Comparison of ENCODE assay signal across 8 mouse cellular contexts in the genomic region with DNA sequence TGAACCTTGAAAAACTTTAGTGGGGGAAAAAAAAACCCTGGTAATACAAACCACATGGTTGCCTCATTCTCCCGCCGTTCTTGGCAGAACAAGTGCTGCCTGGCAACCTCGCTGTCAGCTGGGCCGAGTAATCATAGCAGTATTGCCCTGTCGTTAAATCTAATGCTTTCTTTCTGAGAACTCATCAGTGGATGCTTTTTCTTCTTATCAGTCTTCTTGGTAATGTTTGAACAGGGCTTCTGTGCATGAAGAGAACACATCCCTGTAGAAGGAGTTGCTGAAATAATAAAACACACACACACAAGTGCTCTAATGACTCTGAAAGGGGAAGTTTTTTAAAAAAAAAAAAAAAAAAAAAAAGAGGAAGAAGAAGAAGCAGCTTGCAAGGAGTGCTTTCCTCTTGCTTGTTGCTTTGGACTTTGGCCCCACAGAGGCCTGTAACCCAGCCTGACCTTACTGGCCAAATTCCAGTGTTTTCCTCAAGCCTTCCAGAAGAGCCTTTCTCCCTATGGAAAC.
DNase-seq lines count a peak whose midpoint lies in the region; ATAC-seq and TF ChIP-seq lines count a peak whose summit lies in the region.

No protein-coding gene starts in this region.

- H3K9me3 ChIP-seq in midbrain, embryonic 10.5 days (replicated peaks): no peaks in the 10 kb centered on the region
- H3K9me3 ChIP-seq in midbrain, postnatal 0 days (ENCODE audit: low read length): no peaks in the 10 kb centered on the region
- H3K9me3 ChIP-seq in hindbrain, embryonic 12.5 days (replicated peaks): no peaks in the 10 kb centered on the region

- H3K27me3 ChIP-seq in midbrain, embryonic 10.5 days (ENCODE audit: low read depth, poor library complexity, severe bottlenecking): no peaks in the 10 kb centered on the region
- no peaks in the 10 kb centered on the region for H3K27me3 ChIP-seq in midbrain, postnatal 0 days (ENCODE audit: insufficient read depth, low read length)
- H3K27me3 ChIP-seq in hindbrain, embryonic 12.5 days: no peaks in the 10 kb centered on the region

- H3K4me2 ChIP-seq in midbrain, postnatal 0 days (ENCODE audit: low read depth, low read length, poor library complexity, severe bottlenecking): no peak overlapping the region
- H3K4me2 ChIP-seq in hindbrain, embryonic 12.5 days (replicated peaks): no peak overlapping the region

- peaks cover under 1% of the 10 kb centered on the region; the same call in 1 of the 2 replicates for H3K4me1 ChIP-seq in midbrain, embryonic 10.5 days
- H3K4me1 ChIP-seq in midbrain, postnatal 0 days (ENCODE audit: insufficient read depth, low read length): no peaks in the 10 kb centered on the region
- no peaks in the 10 kb centered on the region for H3K4me1 ChIP-seq in hindbrain, embryonic 12.5 days

- DNase-seq in midbrain, embryonic 10.5 days (ENCODE audit: low spot score): peak; percentile 19
- DNase-seq in midbrain, postnatal 0 days (ENCODE audit: low spot score): no peak
- peak; percentile 56 to 59 for DNase-seq in cerebellum, adult 18-20 months
- peak; percentile 76 for DNase-seq in gastrocnemius, postnatal 25 days
- peak; percentile 78 for DNase-seq in kidney, postnatal 14 days
- peak; percentile 62 for DNase-seq in lung, postnatal 25 days (ENCODE audit: low spot score)
- no peak for DNase-seq in retina, postnatal 1 day

- H3K36me3 ChIP-seq in midbrain, embryonic 10.5 days: no peaks in the 10 kb centered on the region
- no peaks in the 10 kb centered on the region for H3K36me3 ChIP-seq in midbrain, postnatal 0 days (ENCODE audit: insufficient read depth, low read length)
- H3K36me3 ChIP-seq in hindbrain, embryonic 12.5 days: no peaks in the 10 kb centered on the region

- H3K27ac ChIP-seq in midbrain, embryonic 10.5 days (replicated peaks): no peak overlapping the region
- H3K27ac ChIP-seq in midbrain, postnatal 0 days (ENCODE audit: low read depth, low read length): no peak overlapping the region
- no peak overlapping the region for H3K27ac ChIP-seq in hindbrain, embryonic 12.5 days

- WGBS in midbrain, embryonic 10.5 days: 63% methylated on average over 5 of the region's 5 CpGs
- WGBS in midbrain, postnatal 0 days: 54% methylated on average over 5 of the region's 5 CpGs
- WGBS in hindbrain, embryonic 12.5 days: 46% methylated on average over 5 of the region's 5 CpGs

- no peak for TF ChIP-seq CTCF in midbrain, postnatal 0 days (IDR thresholded peaks at IDR 0.05)

- H3K9ac ChIP-seq in midbrain, postnatal 0 days (replicated peaks; ENCODE audit: low read length, poor library complexity, severe bottlenecking): no peak overlapping the region
- H3K9ac ChIP-seq in hindbrain, embryonic 12.5 days: no peak overlapping the region

- no peak for ATAC-seq in midbrain, postnatal 0 days (ENCODE audit: low FRiP score)
- no peak for ATAC-seq in hindbrain, embryonic 12.5 days (ENCODE audit: low FRiP score)

- no peak overlapping the region for H3K4me3 ChIP-seq in midbrain, embryonic 10.5 days
- no peak overlapping the region for H3K4me3 ChIP-seq in midbrain, postnatal 0 days (ENCODE audit: low read depth, low read length)
- no peak overlapping the region for H3K4me3 ChIP-seq in hindbrain, embryonic 12.5 days

Comparison
In these comparisons a context has a peak if more than half of its experiments do, and no peak if none do; other contexts are left out.
1. DNase-seq: peak in midbrain, embryonic 10.5 days (single experiment), cerebellum, adult 18-20 months (2 of 2), gastrocnemius, postnatal 25 days (single experiment), kidney, postnatal 14 days (single experiment) and lung, postnatal 25 days (single experiment); none in midbrain, postnatal 0 days (single experiment) and retina, postnatal 1 day (single experiment).